Mouse (Mus musculus): ENCODE measurements around the gene Pifo. TPM values are rescaled to one million over a fixed set of nuclear protein-coding genes. Genes with fewer than 3 reads are reported as not detected.

The Pifo gene
- total RNA-seq, 4 experiments from 2014 or later: 0.42 to 1.0 (median 0.47) TPM

DNA sequence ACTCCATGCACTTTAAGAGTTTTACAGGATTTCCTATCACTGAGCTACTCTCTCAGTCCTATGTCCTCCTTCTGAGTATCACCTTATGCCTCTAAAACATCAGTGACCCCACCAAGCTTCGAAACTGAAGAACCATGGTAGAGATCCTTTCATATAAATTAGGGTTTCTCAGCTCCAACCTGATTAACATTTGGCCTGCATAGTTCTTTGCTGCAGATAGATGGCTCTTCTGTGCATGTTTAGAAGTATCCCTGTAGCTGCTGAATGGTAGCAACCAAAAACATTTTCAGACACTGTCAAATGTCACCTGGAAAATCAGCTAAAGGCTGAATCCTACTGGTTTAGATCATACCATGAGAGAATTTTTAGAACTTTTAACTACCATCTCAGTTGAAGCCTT is 57.2 kb downstream of the Pifo start:
- no peak for DNase-seq (ENCODE audit: low spot score in 2 of 2)

DNA sequence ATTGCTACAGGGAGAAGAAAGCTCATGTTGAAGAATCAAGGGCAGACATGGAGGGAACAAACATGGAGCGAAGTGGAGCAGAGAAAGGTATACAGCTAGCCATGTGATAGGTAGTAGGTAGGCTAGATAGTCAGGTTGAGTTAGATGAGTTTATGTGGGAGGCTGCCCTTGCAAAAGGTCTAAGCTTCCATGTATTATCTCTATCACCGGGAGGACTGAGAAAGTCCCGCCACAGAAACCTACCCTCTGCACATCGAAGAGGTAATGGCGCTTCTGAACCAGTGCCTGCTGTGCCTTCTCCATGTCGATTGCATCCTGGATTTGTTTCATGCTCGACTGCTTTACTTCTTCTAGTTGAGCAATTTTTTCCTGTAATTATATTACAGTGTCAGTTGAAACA is 63.1 kb downstream of the Pifo start:
- no peak for DNase-seq (ENCODE audit: low spot score in 2 of 2)

Other genes with a start within 250 kb of the Pifo start
- 10 to 100 TPM; 68.6 to 76.2 (median 74.4) TPM for gene Rap1a, start 213.3 kb downstream of the Pifo start, total RNA-seq (2022)
- gene Adora3, start 143.8 kb downstream of the Pifo start, total RNA-seq (2022): 1 to 10 TPM; 1.3 to 2.5 (median 1.6) TPM
- not detected for gene Tmigd3, start 143.7 kb downstream of the Pifo start, total RNA-seq (2022)
- 1 to 10 TPM; 1.1 to 2.7 (median 1.4) TPM for gene I830077J02Rik, start 82.0 kb downstream of the Pifo start, total RNA-seq (2022)
- 10 to 100 TPM; 45.0 to 54.3 (median 52.6) TPM for gene Wdr77, start 55.3 kb downstream of the Pifo start, total RNA-seq (2022)
- 100 to 1,000 TPM; 248 to 269 (median 257) TPM for gene Atp5f1, start 54.5 kb downstream of the Pifo start, total RNA-seq (2022)
- gene Ovgp1, start 40.9 kb downstream of the Pifo start, total RNA-seq (2022): 1 to 10 TPM; 1.7 to 3.3 (median 2.1) TPM
- not detected for gene Chil5, start 18.2 kb upstream of the Pifo start, total RNA-seq (2022)
- 1 to 10 TPM; 1.0 to 2.3 (median 2.0) TPM for gene Chia1, start 98.6 kb upstream of the Pifo start, total RNA-seq (2022)
- not detected for gene Chil3, start 152.9 kb upstream of the Pifo start, total RNA-seq (2022)
- not detected for gene Chil4, start 204.9 kb upstream of the Pifo start, total RNA-seq (2022)